Mouse (Mus musculus) bone marrow, adult 2 months (tissue): Measurements from ENCODE around the gene Gps2.

ENCODE experiments used
- CTCF ChIP-seq: fragments of 200-500 bp; IDR thresholded peaks from 2 replicates; pipeline ENCODE4 v1.5.1; 2011; ENCODE audit warnings: low read length, control low read depth; ENCODE audit not compliant: control insufficient read depth, insufficient read depth
- POLR2A ChIP-seq: fragments of 200-500 bp; IDR thresholded peaks from 2 replicates; pipeline ENCODE4 v1.6.1; 2011; ENCODE audit warnings: low read depth, mild to moderate bottlenecking, control low read depth, low read length, borderline replicate concordance; ENCODE audit not compliant: control insufficient read depth

DNA sequence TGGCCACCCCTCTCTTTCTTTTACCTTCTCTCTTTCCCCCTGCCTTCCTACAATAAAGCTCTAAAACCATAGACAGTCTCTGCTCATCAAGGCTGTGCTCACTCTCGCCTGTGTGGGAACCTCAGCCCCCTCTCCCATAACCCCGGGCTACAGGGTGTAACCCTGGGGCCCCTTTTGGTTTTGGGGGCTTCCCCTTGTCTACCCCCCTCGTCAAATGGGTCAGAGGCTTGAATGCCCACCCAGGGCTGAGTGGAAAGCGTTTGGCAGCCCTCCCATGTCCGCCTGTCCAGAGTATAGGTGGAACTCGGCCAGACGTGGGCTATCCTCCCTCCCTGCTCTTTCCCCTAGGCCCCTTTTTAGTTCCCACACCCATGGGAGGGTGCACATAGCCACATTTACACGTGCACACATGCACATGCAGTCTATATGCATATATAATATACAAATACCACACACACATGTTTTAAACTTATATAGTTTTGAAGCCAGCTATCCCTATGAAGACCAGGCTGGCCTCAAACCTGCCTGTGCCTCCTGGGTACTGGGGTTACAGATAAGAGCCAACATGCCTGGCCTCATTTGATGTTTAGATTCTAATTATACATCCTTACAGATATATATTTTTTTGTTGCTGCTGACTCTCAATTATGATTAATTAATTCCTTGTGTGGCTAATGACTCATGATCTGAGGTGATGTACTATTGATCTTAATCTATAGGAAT is 49.4 kb upstream of the Gps2 start:
- TF ChIP-seq POLR2A (no peak), CTCF (no peak)
